Mouse (Mus musculus): ENCODE results near the gene Ireb2. TPM values are rescaled to one million over a fixed set of nuclear protein-coding genes. Genes with fewer than 3 reads are reported as not detected.

Ireb2 gene
- total and polyA plus RNA-seq, 3 experiments = 13.8 to 26.4 (median 25.1) TPM

DNA sequence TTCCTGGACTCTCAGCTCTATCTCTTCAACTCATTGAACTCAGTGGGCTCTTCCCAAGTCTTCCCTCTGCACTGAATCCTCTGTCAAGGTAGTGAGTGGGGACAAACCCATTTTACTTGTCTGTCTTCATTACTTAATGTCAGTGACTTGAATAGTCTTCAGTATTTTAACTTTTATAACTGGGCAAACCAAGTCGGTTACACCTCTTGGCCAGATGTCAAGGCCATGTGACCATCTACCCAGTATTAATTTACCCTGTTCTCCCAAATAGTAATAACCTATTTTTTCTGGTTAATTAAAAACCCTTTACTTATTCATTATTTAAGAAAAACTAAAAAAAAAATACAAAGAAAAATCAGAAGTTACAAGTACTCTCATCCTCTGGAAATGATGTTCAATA lies 67.2 kb downstream of the Ireb2 start:
- no peak for TF ChIP-seq ZMIZ1 (IDR thresholded peaks at IDR 0.05; ENCODE audit: low read depth, low read length)
- TF ChIP-seq BHLHE40 (IDR thresholded peaks at IDR 0.05; ENCODE audit: borderline replicate concordance, low read depth, low read length) = no peak
- no peak for TF ChIP-seq TCF12 (IDR thresholded peaks at IDR 0.05; ENCODE audit: low read depth, low read length)
- no peak for TF ChIP-seq EP300 (IDR thresholded peaks at IDR 0.05; ENCODE audit: low read depth in 1 of 2, low read length in 2 of 2)
- TF ChIP-seq ZC3H11A (IDR thresholded peaks at IDR 0.05; ENCODE audit: low read depth, low read length) = no peak
- no peak for TF ChIP-seq POLR2A (IDR thresholded peaks at IDR 0.05; ENCODE audit: control insufficient read depth in 1 of 2, insufficient read depth in 1 of 2, low read depth in 1 of 2, low read length in 2 of 2, poor library complexity in 1 of 2)
- no peak for TF ChIP-seq TBP (IDR thresholded peaks at IDR 0.05; ENCODE audit: low read depth, low read length)
- TF ChIP-seq CTCF (IDR thresholded peaks at IDR 0.05 in 2 of 3, conservative IDR thresholded peaks at IDR 0.05 in 1 of 3; ENCODE audit: control insufficient read depth in 1 of 3, insufficient read depth in 1 of 3, low read depth in 2 of 3, low read length in 3 of 3, poor library complexity in 1 of 3, severe bottlenecking in 1 of 3) = no peak
- no peak for DNase-seq (ENCODE audit: low read depth, low spot score)
- H3K9ac ChIP-seq (ENCODE audit: control insufficient read depth, low read depth, low read length, poor library complexity, severe bottlenecking) = no peak overlapping the region

GRCm38 (mm10) chr9:54931765-54932164 lies 68.2 kb downstream of the Ireb2 start:
- H3K4me3 ChIP-seq (ENCODE audit: control insufficient read depth in 1 of 2, insufficient read depth in 1 of 2, low read depth in 2 of 2, low read length in 2 of 2) = no peak overlapping the region
- TF ChIP-seq SIN3A (IDR thresholded peaks at IDR 0.05; ENCODE audit: low read length) (no peak), SMC3 (IDR thresholded peaks at IDR 0.05; ENCODE audit: low read depth, low read length) (peak; percentile 71), GATA1 (IDR thresholded peaks at IDR 0.05; ENCODE audit: low read depth, low read length) (no peak), ZC3H11A (IDR thresholded peaks at IDR 0.05; ENCODE audit: low read depth, low read length) (peak; percentile 59), CTCF (IDR thresholded peaks at IDR 0.05 in 2 of 3, conservative IDR thresholded peaks at IDR 0.05 in 1 of 3; ENCODE audit: control insufficient read depth in 1 of 3, insufficient read depth in 1 of 3, low read depth in 2 of 3, low read length in 3 of 3, poor library complexity in 1 of 3, severe bottlenecking in 1 of 3) (peak; percentile 66 to 76 (median 76)), JUND (IDR thresholded peaks at IDR 0.05; ENCODE audit: low read depth, low read length) (no peak), MYC (IDR thresholded peaks at IDR 0.05; ENCODE audit: low read depth, low read length) (no peak), KAT2A (conservative IDR thresholded peaks at IDR 0.05; ENCODE audit: low read depth, low read length) (no peak), MEF2A (IDR thresholded peaks at IDR 0.05; ENCODE audit: extremely low read depth, insufficient replicate concordance, low read depth, low read length, poor library complexity, severe bottlenecking) (no peak), RAD21 (IDR thresholded peaks at IDR 0.05; ENCODE audit: low read depth, low read length) (peak; percentile 62), USF1 (IDR thresholded peaks at IDR 0.05; ENCODE audit: low read depth, low read length) (no peak), HCFC1 (IDR thresholded peaks at IDR 0.05; ENCODE audit: low read depth, low read length) (no peak)
- H3K4me1 ChIP-seq (ENCODE audit: control insufficient read depth in 1 of 2, insufficient read depth in 2 of 2, low read length in 2 of 2) = no peaks in the 10 kb centered on the region
- H3K9ac ChIP-seq (ENCODE audit: control insufficient read depth, low read depth, low read length, poor library complexity, severe bottlenecking) = no peak overlapping the region
- peak; percentile 59 for DNase-seq (ENCODE audit: low read depth, low spot score)
- no peaks in the 10 kb centered on the region for H3K9me3 ChIP-seq (replicated peaks; ENCODE audit: insufficient read depth, low read length)
- no peaks in the 10 kb centered on the region for H3K36me3 ChIP-seq (ENCODE audit: control insufficient read depth in 1 of 2, insufficient read depth in 2 of 2, low read length in 2 of 2)
- H3K27ac ChIP-seq (ENCODE audit: control insufficient read depth, low read depth, low read length) = no peak overlapping the region
- peaks cover 0 to 6% of the 10 kb centered on the region in 2 experiments for H3K27me3 ChIP-seq (ENCODE audit: control insufficient read depth in 1 of 2, insufficient read depth in 2 of 2, low read length in 2 of 2)
- no peaks in the 10 kb centered on the region for H3K79me2 ChIP-seq (ENCODE audit: control insufficient read depth, insufficient read depth, low read length, poor library complexity)

More for the DNA sequence above, 67.2 kb downstream of the Ireb2 start:
- Histone ChIP-seq H3K4me1 (ENCODE audit: control insufficient read depth in 1 of 2, insufficient read depth in 2 of 2, low read length in 2 of 2) (no peaks in the 10 kb centered on the region), H3K4me3 (ENCODE audit: control insufficient read depth in 1 of 2, insufficient read depth in 1 of 2, low read depth in 2 of 2, low read length in 2 of 2) (no peak overlapping the region), H3K27me3 (ENCODE audit: control insufficient read depth in 1 of 2, insufficient read depth in 2 of 2, low read length in 2 of 2) (peaks cover 0 to 6% of the 10 kb centered on the region in 2 experiments), H3K9me3 (replicated peaks; ENCODE audit: insufficient read depth, low read length) (no peaks in the 10 kb centered on the region), H3K27ac (ENCODE audit: control insufficient read depth, low read depth, low read length) (no peak overlapping the region), H3K36me3 (ENCODE audit: control insufficient read depth in 1 of 2, insufficient read depth in 2 of 2, low read length in 2 of 2) (no peaks in the 10 kb centered on the region), H3K79me2 (ENCODE audit: control insufficient read depth, insufficient read depth, low read length, poor library complexity) (no peaks in the 10 kb centered on the region)

Measured in MEL (cell line).